Mouse (Mus musculus) kidney, postnatal 14 days (tissue): ENCODE data around the gene Simc1.

Source experiments
- DNase-seq: peaks from one replicate; pipeline ENCODE4 v3.0.0; 2022; ENCODE audit warnings: mixed read lengths

Simc1 gene

GRCm38 (mm10) chr13:54548036-54548435 lies 44.5 kb downstream of the Simc1 start:
- no peak for DNase-seq

GRCm38 (mm10) chr13:54556176-54556575 lies 52.6 kb downstream of the Simc1 start:
- DNase-seq: no peak

DNA sequence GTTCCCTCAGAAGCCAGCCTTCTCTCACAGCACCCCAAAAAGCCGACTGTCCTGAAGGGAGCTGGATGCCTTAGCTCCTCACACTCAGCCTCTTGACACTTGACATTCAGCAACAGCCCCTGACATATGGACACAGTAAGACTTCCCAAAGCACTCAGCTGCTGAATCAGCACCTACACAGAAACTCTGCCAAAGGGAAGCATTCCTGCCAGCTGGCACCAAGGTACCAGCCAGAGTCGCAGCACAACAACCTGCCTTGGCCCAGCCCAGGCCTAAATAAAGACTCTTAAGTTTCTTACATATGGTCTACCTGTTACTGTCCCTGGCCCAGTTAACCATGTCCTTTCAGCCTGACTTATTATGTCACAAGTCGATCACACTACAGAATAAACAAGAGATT lies 53.2 kb downstream of the Simc1 start:
- DNase-seq: peak; percentile 60

DNA sequence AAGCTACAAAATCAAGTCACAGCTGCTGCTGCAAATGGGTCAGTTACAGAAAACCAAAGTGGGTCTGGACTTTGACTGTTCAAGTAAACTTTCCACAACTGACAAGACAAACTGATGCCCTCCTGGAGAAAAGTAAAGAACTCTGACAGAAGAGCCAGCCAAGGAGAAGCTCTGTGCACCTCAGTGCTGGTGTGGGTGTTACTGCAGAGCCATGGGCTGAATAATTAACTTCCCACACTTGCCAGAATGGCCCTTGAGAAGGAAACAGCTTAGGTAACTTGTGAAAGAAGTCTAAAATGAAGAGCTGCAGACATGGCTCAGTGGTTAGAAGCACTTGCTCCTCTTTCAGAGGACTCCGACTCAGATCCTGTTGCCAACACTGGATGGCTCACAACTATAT lies 54.1 kb downstream of the Simc1 start:
- DNase-seq: peak; percentile 58

DNA sequence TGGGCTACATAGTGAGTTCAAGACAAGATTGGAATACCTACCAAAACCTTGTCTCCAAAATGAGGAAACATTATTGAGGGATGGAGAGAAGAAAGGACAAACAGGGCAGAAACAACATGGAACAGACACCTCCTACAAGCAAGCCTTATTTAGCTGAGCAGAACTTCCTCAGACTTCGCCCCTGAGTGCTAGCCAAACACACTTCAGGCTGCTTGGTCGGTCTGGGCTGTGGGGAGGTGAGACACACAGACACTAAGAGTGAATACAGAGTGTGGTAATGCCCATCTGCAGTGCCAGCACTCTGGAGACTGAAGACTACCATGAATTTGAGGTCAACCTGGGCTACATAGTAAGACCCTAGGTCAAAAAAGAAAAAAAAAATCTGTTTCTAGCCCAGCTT lies 56.1 kb downstream of the Simc1 start:
- no peak for DNase-seq

DNA sequence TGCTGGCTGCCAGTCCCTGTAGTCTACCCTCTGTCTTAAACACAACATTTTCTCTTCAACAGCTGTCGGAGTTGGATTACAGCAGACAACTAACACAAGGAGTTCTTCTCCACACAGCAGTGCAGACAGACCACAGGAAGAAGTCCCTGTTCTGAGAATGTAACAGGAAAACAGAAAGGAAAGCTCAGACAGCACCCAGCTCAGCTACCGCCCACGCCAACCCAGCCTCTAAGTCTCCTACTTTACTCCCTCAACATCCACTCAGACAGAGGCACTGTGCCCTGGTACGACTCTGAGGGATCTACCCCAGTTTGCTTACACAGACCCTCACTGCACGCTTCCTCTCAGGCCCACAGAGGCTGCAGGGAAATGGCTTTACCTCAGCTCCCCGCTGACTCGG lies 57.0 kb downstream of the Simc1 start:
- no peak for DNase-seq

- DNase-seq: peak; percentile 89
These were observed 59.0 kb downstream of the Simc1 start for GRCm38 (mm10) chr13:54562562-54562961.

GRCm38 (mm10) chr13:54564232-54565200 lies 60.9 kb downstream of the Simc1 start:
- peak; percentile 42 for DNase-seq

DNA sequence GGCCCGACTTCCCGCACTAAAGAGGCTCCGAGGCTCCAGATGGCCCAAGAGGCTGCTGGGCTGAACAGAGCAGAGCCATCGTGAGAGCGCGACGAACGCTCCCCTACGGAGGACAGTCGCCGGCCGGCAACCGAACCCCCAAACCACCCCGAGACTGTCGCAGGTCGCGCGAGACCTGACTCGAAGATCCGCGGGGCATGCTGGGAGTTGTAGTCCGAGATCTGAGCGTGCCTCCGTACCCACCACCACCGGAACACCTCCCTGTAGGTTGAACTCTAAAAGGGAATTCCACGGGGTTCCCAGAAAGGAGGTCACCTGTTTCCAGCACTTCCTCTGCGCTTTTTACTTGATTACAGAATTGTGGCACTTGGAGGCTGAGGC lies 61.6 kb downstream of the Simc1 start, which contains the start of gene 4833439L19Rik:
TSS of gene 4833439L19Rik (minus strand) at position 235 of the 381 bp plus-strand sequence.
- peak; percentile 96 for DNase-seq

DNA sequence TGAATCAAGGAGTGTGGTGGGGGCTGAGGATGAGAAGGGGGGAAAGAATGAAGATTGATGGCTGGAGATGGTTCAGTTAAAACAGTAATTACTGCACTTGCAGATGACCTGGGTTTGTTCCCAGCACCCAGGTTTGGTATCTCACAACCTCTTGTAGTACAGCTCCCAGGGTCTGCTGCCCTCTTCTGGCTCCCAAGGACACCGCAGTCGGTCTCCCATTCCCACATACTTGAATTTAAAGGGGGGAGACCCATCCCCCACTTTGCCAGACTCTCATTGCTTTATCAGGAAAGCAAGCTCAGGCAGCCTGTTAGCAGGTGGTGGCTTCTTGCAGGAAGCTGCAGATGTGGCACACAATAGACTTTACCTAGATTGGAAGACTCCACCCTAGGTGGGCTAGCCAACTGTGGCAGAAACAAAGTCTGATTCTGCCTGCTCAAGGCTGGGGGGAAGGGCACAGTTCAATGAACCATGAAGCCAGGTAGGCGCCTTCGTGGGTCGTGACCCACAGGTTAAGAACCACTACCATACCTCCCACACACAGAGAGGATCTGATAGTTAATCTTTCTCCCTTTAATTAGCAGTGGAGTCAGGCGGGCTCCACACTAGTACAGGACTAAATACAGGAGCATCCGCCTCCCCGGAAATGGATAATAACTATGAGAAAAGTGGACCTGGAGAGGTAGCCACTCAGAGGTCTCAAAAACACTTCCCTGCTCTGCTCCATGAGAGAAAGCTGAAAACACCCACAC lies 62.2 kb downstream of the Simc1 start:
- peak; percentile 70 for DNase-seq

GRCm38 (mm10) chr13:54568380-54568779 lies 64.8 kb downstream of the Simc1 start:
- no peak for DNase-seq

GRCm38 (mm10) chr13:54569282-54569681 lies 65.7 kb downstream of the Simc1 start:
- no peak for DNase-seq

DNA sequence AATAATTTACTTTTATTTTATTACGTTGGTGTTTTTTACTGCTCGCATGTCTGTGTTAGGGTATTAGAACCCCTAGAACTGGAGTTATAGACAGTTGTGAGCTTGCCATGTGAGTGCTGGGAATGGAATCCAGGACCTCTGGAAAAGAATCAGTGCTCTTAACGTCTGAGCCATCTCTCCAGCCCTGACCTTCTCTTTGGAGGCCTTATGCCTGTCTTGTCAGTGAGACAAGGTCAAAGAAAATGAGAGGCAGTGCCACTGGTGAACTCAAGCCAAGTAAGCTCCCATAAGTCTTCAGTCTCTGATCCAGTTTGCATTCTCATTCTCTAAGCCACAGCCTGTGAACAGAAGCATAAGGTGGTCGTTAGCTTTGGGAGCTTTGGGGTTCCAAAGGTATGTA lies 67.2 kb downstream of the Simc1 start:
- no peak for DNase-seq

GRCm38 (mm10) chr13:54571637-54572036 lies 68.1 kb downstream of the Simc1 start:
- DNase-seq: no peak

GRCm38 (mm10) chr13:54572621-54573020 lies 69.0 kb downstream of the Simc1 start:
- DNase-seq: no peak

GRCm38 (mm10) chr13:54574854-54575481 lies 71.4 kb downstream of the Simc1 start, which contains the start of gene Arl10:
Arl10 (plus strand) TSS chr13:54575015.
- peak; percentile 89 for DNase-seq

DNA sequence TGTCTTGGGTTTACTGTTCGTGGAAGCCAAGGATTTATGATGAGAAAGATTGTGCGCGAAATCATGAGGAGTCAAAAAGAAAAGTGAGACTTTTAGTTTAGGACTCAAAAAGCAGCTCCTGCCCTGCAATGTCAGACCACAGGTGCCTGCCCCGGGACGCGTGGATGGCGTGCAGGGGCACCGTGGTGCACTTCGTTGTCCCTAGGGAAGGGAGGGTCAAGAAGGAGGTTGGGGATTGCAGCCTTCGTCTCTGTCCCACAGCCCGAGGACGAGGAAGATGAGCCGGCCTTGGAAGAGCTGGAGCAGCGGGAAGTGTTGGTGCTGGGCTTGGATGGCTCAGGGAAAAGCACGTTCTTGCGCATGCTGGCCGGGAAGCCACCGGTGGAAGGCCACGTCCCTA lies 71.9 kb downstream of the Simc1 start:
- DNase-seq: peak; percentile 20

GRCm38 (mm10) chr13:54577652-54578507 lies 74.3 kb downstream of the Simc1 start:
- no peak for DNase-seq

DNA sequence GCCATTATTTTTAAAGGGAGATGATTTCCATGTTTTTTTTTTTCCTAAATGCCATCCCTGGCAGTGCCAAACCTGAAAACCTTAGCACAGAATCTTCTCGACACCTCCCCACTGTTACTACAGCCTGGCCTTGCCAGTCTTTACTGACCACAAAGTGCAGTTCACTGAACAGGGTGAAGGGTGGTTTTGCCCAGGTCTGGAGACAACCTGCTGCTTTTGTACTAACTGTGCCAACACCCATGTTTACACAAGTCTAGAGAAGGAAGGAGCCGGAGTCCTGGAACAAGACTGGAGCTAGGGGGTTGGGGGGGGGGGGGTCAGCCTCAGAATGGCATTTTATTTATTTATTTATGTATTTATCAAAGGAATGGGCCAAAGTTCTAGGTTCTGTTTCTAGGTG lies 77.8 kb downstream of the Simc1 start:
- no peak for DNase-seq

DNA sequence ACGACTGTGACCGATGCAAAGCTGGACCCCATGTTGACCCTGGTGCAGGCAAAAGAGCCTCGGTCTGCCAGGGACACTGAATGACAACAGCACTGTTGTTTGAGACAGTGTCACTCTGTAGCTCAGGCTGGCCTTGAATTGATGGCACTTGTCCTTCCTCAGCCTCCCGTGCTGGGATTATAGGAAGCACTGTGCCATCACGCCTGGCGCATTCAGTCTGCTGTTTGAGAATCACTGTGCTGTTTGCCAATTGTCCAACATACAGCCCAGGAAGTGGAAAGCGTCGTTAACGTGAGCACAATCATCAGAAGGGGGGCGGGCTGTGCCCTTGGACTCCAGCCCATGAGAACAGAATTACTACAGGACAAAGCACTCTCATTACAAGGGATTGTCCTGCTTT lies 78.5 kb downstream of the Simc1 start:
- DNase-seq: no peak

- no peak for DNase-seq
These were observed 79.3 kb downstream of the Simc1 start for GRCm38 (mm10) chr13:54582860-54583259.

GRCm38 (mm10) chr13:54585831-54586230 lies 82.3 kb downstream of the Simc1 start:
- no peak for DNase-seq
